Mouse (Mus musculus) right cerebral cortex, postnatal 14 days (tissue): ENCODE measurements around the gene Sertad4.

Experiments used
- DNase-seq: peaks from one replicate; pipeline ENCODE4 v3.0.0; 2022

Gene Sertad4

DNA sequence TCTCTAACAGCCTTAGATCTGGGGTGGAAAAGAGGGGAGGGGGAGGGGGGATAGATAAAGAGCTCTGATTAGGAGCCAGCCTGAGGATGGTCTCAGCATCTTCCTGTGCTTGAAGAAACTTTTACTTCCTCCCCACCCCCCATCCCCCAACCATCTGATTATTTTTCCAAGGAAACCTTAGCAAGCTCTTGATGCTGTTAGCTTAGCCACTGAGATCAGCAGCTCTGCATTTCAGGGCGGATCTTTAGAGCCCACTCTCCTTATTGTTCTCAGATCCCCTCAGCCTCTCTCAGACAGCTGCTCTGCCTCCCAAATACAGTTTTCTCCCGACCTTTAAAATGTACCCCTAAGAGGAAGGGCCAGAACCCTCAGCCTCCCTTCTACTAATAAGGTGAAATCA lies 4.4 kb downstream of the Sertad4 start:
- no peak for DNase-seq

DNA sequence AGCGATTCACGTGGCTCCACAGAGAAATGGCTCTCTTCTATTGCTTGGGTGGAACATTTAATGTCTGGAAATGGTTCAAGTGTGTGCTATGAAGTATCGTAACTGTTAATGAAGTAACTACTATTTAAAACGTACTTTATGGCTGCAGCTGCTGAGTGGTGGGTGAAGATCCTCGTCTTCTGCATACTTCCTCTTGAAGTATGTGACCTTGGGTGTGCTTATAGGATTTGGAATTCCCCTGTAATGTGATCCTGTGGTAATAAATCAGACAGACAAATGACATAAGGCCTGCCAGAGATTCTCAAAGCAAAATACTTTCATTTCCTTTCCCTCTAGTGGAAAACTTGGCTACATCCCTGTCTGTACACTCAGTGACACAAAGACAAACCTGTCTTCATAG lies 5.9 kb downstream of the Sertad4 start:
- no peak for DNase-seq

DNA sequence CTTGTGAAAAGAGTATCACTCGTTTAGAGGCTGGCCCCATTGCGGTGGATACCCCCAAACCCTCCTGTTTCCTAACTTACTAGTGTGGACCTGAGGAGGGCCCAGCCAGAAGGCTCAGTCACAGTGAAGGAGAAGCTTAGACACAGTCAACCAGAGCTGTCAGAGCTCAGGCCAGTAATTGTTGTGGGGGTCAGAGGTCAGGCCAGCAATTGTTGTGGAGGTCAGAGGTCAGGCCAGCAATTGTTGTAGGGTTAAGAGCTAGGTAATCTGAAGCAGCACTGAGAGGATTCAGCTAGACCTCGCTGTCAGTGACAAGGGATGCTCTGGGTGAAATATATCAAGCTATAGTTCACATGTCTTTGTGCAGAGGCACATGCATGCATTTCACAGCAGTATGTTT lies 8.3 kb downstream of the Sertad4 start:
- DNase-seq: no peak

DNA sequence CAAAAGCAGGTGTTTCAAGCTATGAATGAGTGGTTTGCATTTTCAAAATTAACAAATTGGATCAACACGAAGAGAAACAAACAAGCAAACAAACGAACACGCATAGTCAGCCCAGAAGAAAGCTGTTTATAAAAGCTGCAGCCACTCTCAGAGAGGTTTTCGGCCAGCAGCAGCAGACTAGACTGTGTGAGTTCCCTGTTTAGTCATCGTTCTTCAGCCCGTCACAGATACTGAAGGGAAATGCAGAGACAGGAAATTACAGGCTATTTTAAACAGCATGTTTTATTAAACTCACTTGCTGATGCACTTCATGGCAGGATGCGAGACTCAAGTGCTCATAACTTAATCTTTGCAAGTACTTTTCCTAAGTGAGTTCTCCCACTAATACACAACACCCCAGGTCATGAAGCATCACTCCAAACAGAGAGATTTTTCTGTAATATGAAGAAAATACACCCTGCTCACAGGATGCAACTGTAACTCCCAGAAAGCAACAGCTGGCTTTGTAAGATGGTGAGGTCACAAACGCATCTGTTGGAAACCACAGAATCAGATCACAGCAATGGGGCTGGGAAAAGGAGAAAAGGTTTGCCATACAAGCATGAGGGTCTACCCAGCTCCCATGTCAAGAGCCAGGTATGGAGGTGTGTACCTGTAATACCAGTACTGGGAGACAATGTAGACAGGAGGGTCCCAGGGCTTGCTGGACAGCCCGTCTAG lies 14.3 kb downstream of the Sertad4 start:
- DNase-seq: no peak

DNA sequence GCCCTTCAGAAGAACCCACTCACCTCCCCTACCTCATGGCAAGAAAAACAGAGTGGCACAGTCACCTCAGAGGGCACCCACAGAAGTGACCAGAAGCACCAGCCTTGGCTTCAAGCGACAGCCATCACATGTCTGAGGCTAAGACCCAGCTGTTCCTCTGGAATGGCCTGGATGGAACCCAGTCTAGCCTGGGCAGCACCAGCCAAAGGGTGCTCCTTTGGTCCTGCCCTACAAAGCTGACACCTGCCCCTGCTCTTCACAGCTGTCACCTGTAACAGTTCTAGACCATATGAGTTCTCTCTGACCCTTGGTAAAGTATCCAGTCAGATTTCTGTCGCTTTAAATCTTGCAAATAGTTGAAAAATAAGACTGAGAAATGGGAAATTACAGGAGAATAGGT lies 14.9 kb downstream of the Sertad4 start:
- DNase-seq: no peak

DNA sequence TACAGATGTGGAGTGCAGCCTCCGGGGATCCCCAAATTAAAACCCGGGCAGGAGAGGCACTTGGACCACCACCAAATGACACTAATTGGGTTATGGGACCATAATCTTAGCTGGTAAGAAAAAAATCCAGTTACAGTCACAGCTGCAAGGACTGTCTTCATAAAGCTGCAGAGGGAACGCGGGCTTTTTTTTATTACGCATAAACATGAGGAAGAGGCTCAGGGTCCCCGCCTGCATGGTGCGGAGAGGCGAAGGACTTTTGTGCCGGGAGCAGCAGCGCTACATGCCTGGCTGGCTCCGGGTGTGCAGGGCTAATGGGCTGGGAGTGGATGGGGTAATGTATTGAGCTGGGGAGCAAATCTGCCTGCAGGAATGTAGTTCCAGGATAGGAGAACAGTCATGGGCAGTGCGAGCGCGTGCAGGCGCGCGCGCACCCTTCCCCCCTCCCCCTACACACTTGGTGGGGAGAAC lies 20.3 kb downstream of the Sertad4 start:
- DNase-seq: peak; percentile 24

DNA sequence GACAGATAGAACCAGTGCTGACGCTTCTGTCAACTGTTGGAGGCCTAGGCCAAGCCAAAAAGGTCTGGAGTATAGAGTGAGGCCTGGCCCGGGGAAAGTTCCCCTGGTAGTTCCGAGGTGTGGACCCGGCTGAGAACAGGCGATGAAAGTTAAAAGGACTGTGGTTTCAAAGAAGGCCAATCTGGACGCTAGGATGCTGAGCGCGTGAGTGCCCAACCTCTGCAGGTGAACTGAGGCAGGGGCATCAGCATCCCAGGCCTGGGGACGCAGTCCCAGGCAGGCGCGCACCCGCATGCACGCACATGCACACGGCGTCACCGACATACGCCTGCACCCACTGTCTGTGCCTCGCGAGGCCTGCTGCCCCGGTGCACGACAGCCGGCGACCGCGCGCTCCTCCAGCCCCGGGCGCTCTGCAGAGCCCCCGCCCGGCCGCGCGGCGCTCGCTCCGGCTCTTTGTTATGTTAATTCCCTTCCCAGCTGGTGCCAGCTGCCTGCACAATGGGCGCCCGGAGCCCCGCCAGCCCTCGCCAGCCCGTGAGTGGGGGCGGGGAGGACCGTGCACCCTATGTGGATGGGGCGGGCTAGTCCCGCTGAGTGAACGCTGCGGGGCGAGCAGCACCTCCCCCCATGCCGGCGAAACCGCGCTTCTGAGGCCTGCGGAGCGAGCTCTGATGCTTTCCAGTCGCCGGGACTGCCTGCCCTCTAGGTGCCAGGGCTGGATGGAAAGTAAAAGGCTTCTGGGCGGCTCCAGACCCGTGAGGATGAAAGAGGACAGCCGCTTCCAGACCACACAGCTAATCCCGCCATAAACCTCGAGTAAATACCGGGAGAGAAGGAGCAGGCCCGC lies 21.0 kb downstream of the Sertad4 start:
- peak; percentile 70 for DNase-seq

DNA sequence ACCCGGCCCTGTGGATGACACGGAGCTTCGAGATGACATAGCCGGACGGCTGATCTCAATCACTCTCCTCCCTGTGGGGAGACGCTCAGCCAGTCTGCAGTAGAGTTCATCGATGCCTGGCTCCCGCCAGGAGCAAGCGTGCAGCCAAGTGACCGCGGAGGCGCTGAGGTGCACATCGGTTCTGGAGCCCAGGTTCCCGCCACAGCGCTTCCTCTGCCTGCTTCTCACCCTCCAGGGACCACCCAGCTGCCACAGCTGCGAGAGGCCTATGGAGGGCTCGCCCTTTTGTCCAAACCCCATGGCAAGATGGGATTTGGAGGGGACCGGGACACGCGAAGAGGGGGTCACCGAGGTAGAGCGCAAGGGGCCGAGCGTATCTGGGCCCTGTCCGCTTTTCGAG lies 22.0 kb downstream of the Sertad4 start:
- DNase-seq: no peak

DNA sequence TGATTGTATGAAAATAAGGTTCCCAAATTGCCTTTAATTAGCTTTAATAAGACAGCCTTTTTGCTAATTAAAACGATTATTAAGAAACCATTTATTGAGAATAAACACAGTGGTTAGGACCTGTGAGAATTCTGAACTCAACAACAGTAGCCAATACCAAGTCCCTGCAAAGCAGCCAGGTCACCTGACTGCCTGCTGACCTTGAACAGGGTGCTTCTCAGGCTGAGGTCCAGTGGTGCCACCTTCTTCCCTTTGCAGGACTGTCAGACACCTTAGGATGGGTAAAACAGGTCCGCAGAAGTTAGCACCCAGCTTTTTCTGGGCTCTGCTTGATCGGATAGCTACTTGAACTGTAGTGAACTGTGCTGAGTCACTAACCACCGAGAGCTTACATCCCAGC lies 22.5 kb downstream of the Sertad4 start:
- no peak for DNase-seq

DNA sequence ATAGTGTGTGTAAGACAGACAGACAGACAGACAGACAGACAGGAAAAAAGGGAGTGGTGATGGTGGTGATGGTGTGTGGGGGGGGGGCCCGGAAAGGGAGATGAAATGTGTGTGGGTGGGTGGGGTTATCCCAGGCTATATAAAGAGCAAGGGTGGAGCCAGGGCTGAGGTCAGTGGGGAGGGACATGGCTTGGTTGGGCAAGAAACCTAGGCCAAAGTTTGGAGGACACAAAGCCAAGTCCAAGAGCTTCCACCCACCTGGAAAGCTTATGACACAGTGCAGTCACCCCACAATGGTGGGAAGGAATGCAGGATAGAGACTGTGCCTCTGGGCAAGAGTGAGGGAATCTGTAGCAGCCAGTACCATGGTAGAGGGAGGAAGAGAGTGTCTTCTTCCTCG lies 23.2 kb downstream of the Sertad4 start:
- DNase-seq: no peak

DNA sequence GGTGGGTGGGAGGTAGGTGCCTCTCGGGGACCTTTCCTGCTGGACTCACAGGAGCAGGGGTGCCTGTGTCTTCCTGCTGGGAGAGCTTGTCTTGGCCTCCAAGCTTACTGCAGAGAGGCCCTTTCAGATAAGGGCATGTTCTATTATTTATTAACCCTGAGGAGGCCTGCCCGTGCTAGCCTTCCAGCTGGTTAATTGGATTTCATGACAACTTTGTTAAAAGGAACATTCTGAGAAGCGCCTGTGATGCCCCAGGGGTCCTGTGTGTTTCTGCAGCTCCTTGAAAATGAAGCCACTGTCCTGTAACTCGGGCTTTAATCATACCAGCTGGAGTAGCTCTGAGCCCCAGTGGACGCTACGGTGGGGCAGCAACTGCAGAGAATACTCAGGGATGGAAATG lies 25.1 kb downstream of the Sertad4 start:
- DNase-seq: no peak

DNA sequence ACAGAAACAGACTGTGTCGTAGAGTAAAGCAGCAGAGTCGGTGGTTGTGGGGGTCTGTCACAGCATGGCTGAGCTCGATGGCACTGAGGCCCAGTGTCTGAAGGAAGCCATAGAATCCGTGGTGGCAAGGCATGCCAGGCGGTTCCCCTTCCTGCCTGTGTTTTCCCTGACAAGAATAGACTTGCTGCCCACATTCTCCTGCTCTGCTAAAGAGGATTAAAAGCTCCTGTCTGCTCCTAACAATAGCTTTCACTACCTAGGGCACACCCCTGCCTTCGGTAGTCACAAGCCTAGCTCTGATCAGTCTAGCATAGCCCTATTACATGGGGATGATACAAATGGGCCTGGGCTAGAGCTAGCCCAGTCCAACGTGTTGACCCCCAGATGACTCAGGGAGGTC lies 26.6 kb downstream of the Sertad4 start:
- DNase-seq: no peak

DNA sequence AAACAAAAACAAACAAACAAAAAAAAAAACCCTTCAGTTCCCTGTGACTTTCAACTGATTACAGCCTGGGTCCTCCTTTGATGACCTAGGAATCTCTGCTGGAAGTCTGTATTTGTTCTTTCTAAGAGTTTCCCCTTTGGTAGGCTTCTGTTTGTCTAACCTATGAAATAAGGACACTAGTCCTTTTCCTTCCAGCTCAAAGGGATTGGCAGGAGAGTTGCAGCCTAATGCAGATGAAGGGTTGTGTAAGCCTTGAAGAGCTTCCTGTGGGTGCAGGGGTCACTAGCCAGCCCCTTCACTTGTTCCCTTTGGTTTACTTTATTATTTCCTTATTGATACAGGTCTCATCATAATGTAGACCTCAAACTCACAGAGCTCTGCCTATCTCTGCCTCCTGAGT lies 27.6 kb downstream of the Sertad4 start:
- no peak for DNase-seq

DNA sequence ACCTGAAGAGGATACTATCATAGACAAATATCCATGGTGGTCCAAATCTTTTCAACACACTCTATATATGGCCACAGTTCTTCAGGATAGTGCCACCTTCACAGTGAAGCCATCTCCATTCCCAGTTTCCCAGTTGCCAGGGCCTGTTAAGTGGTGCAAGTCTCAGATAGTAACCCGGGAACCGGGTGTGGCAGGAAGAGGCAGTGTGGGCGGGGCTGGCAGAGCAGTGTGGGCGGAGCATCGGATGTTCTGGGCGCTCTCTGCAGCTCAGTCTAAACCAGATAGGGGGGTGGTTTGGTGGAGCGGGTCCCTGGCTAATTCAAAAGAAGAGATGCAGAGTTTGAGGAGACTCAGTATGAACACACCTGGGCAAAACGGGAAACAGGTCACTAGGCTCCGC lies 29.8 kb downstream of the Sertad4 start:
- no peak for DNase-seq

DNA sequence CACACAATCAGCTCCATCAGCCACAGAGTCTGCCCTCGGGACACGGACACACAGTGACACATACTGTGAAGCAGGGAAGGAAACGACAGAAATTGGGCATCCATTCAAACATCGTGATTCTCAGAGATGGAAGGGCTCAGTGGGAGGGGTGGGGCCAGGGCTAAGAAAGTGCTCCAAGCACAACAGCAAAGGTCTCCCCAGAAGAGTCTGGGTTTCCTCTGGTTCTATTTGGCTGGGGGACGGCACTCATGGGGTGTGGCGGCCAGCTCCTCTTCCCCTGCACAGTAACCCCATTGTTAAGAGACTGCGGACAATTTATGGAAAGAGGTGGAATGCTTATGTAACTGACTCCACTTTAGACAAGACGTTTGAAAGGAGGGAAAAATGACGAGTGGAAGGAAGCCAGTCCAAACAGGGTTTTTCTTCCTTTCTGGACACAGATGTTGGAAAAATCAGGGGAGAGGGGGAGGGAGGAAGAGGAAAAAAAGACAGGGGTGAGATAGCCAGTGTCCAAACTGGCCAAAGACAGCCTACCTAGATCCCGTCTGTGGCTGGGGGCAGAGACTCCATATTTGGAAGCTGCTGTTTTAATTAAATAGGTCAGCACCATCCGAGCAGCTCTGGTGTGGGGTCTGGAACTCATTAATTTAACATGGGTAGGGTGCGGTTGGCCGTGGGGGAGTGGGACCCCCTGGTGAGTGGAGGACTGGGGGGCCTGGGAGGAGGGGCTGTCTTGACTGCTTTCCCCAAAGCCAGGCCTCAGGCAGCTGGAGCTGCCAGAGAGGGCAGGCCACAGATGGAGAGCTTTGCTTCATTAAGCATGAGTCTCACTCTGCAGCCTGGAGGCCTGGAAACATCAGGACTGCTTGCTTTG lies 32.7 kb downstream of the Sertad4 start:
- DNase-seq: no peak

DNA sequence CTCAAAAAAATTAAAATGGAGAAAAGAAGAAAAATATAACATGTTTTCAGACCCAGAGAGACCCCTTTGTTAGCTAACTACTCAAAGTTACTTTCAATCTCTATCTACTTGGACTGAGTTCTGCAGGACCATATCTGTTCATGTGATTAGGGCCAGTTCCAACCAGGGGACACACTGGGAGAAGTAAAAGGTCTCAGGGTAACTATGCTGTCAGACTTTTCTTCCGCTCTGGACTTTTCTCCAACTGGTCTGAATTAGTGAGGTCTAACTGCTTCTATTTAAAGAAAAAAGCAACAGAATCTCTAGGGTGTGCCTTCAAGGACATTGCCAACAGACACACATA lies 33.3 kb downstream of the Sertad4 start:
- no peak for DNase-seq

DNA sequence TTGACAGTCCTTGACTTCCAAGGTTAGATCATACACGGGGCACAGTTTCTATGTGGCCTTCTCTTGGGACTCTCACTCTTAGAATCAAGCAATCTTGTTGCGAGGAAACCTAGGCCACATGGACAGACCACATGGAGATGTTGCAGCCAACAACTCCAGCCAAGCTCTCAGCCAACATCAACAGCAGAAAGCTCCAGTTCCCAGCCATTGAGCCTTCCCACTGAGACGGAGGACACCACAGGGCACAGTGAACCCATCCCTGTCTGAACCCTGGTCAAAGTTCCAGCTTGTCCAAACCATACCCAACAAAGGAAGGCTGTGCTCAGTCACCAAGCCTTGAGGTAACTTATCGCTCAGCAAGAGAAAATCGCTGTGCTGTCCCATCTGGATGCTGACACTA lies 37.2 kb downstream of the Sertad4 start:
- DNase-seq: no peak

DNA sequence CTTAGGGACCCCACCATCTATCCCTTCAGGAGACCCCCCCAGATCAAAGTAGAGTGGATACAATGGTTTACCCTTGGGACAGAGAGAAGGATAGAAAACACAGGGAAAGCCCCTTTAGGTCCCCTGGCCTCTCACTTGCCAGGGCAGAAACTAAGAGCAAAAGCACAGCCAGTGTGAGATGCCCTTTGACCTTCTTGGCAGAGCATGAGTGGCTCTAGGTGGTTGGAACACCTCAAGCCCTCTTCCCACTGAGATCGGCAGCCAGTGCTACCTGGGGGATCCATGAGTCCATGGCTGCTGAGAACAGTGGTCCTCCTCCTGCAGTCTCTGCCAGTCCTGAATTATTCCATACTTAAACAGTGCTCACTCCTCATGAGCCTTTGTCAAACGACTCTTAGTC lies 39.8 kb downstream of the Sertad4 start:
- no peak for DNase-seq

DNA sequence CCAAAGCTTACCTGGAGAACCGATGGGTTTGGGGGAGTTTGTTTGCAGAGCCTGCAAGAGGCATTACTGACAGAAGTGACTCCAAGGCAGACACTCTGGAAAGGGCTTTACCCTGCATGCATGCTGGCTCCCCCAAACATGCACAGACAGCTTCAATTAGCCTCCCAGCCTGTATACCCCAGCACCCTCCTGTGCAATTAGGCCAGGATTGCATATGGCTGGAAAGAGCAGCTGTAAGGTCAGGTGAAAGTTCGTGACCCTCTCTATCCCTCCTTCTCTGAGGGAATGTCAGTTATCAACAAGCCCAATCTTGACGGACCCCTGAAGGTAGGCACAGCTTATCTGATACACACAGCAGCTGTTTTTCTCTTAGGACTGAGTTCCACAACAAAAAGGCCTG lies 40.9 kb downstream of the Sertad4 start:
- no peak for DNase-seq

DNA sequence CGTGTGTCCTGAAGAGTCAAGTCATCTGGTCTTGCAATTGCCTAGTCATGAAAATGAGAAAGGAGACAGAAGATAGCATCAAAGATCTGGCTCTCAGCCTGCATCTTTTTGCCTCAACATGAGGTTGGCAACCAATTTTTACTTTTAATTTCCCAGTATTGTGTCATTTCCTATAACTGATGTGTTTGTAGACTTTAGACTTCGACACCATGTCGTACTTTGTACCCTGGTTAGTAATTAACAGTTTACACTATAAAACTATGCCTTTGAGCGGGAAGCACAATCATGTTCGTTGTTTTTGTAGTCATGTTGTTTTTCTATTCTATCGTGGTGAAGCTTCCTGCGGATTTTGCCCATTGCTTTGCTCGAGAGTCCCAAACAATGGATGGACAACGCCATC lies 42.8 kb downstream of the Sertad4 start:
- no peak for DNase-seq

DNA sequence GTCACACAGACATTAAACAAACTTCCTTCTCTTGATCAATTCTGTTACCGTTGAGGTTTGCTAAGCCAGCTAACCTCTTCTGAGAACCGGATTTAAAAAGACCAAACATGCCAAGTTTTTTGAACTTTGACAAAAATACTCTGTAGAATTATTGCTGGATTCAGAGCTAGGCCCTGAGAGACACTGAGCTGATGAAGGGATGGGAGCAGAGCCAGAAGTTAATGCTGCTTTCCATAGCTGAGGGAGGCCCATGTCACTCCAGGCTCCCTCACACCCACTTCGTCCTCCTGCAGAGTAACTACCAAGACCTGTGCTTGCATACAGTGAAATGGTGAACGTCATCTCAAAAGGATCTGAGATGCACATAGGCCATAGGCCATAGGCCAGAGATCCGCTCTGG lies 43.3 kb downstream of the Sertad4 start:
- no peak for DNase-seq

DNA sequence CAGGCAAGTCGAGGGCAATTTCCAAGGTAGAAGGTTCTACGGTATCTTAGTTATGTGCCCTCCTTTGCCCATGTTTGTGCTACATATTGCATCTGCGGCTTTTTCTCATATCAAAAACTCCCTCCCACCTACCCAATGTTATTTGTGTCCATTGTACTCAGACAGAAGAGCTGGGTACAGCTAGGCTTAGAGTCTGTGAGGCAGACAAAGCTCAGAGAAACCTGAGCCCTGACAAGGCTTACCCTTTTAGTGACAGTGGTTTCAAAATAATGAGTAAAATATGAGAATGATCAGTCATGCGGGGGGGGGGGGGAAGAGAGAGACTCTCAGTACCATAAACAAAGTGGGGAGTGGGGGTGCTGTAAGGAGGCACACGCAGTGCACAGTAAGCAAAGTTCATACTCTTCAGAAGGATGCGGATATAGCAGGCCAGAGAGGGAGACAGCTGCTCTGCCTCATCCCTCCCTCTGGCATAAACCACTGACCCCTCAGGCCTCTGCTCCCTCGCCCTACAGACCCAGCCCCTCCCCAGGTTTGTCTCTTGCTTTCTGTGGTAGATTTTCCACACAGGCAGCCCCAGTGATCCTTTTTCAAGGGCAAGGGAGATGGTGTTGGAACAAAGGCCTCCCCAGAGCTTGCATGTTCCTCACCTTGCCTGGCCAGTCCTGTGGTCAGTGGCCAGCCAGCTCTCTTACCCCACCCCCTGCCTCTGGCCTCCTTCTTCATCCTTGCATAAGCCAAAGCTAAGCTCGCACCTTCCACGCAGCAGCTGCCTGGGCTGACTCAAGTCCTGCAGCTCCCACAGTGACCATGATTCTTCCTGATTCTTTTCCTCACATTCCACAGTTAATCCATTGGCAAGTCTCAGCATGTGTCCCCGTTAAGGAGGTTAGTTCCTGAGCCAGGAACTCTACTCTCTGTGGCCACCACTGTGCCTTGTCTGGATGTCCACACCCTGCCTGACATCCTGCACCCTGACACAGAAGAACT lies 49.1 kb downstream of the Sertad4 start:
- DNase-seq: no peak
